Mouse (Mus musculus) midbrain, embryonic 16.5 days (tissue): ENCODE measurements around the gene Ndnf. TPM values are rescaled to one million over a fixed set of nuclear protein-coding genes. Genes with fewer than 3 reads are reported as not detected.

ENCODE experiments used
- ATAC-seq: fragments of 200-750 bp; cut with Nextera tagmentation; 2 replicates; pipeline ENCODE4 v1.8.0; 2017; ENCODE audit warnings: moderate TSS enrichment
- H3K27ac ChIP-seq: fragments of 300-500 bp; sonication (generic); 2 replicates; pipeline ENCODE4 v1.5.1; 2014; ENCODE audit warnings: mild to moderate bottlenecking, low read length, mixed read lengths
- H3K27me3 ChIP-seq: fragments of 300-500 bp; sonication (generic); 2 replicates; pipeline ENCODE4 v1.6.1; 2014; ENCODE audit warnings: low read depth, low read length, mixed read lengths; ENCODE audit not compliant: control insufficient read depth, insufficient read depth
- H3K36me3 ChIP-seq: fragments of 300-500 bp; sonication (generic); 2 replicates; pipeline ENCODE4 v1.6.1; 2014; ENCODE audit warnings: mild to moderate bottlenecking, low read length, moderate library complexity, mixed read lengths; ENCODE audit not compliant: control insufficient read depth, insufficient read depth
- H3K4me1 ChIP-seq: fragments of 300-500 bp; sonication (generic); 2 replicates; pipeline ENCODE4 v1.6.1; 2014; ENCODE audit warnings: mild to moderate bottlenecking, low read length, mixed read lengths; ENCODE audit not compliant: control insufficient read depth, insufficient read depth
- H3K4me2 ChIP-seq: fragments of 300-500 bp; sonication (generic); 2 replicates; pipeline ENCODE4 v1.6.1; 2014; ENCODE audit warnings: mild to moderate bottlenecking, low read length, mixed read lengths
- H3K4me3 ChIP-seq: fragments of 300-500 bp; sonication (generic); 2 replicates; pipeline ENCODE4 v1.5.1; 2014; ENCODE audit warnings: low read depth, mild to moderate bottlenecking, low read length, moderate library complexity, mixed read lengths
- H3K9ac ChIP-seq: fragments of 300-500 bp; sonication (generic); 2 replicates; pipeline ENCODE4 v1.6.1; 2014; ENCODE audit warnings: low read depth, low read length, mixed read lengths
- H3K9me3 ChIP-seq: fragments of 300-500 bp; sonication (generic); replicated peaks from 2 replicates; pipeline ENCODE4 v1.6.1; 2014; ENCODE audit warnings: mild to moderate bottlenecking, low read length, mixed read lengths; ENCODE audit not compliant: control insufficient read depth, poor library complexity, severe bottlenecking
- WGBS: fragments of 180-500 bp; shearing (Covaris S2); extraction: QIAGEN DNeasy Blood & Tissue Kit; methylation state at CpG from one replicate; pipeline ENCODE4 v1.1.7; 2014; 5-methylcytosine and 5-hydroxymethylcytosine counted together
- polyA plus RNA-seq: library from polyadenylated mRNA; unstranded; fragments of >200 nt; fragmentation: Nextera tagmentation; extraction: Ambion mirVana; gene quantifications from 2 replicates; pipeline ENCODE4 v1.2.1, GENCODE M21; 2015

Gene Ndnf
- 3.8 and 4.5 TPM in 2 replicates for polyA plus RNA-seq

GRCm38 (mm10) chr6:65671451-65671850, at the start of gene Ndnf:
TSS of gene Ndnf (plus strand) at chr6:65671590.
- Histone ChIP-seq H3K4me3 (peak within 1 kb of the TSS; percentile 67), H3K27me3 (no peaks in the 10 kb centered on the region; the same call in 1 of the 2 replicates), H3K27ac (peak within 1 kb of the TSS; percentile 50; the same call in 1 of the 2 replicates), H3K4me1 (peaks cover 14% of the 10 kb centered on the region; the same call in 1 of the 2 replicates), H3K9ac (peak within 1 kb of the TSS; percentile 64), H3K4me2 (peak within 1 kb of the TSS; percentile 97), H3K9me3 (no peaks in the 10 kb centered on the region), H3K36me3 (no peaks in the 10 kb centered on the region)
- ATAC-seq = peak; percentile 94
- under 1% methylated on average over 32 of the region's 45 CpGs for whole genome bisulfite sequencing

GRCm38 (mm10) chr6:65623016-65623715, 48.2 kb upstream of the Ndnf start:
- Histone ChIP-seq H3K9ac (no peak overlapping the region), H3K4me1 (no peaks in the 10 kb centered on the region), H3K4me3 (no peak overlapping the region), H3K27me3 (no peaks in the 10 kb centered on the region), H3K9me3 (no peaks in the 10 kb centered on the region), H3K27ac (no peak overlapping the region), H3K36me3 (no peaks in the 10 kb centered on the region), H3K4me2 (no peak overlapping the region)
- 68% methylated on average over 3 of the region's 3 CpGs for WGBS
- no peak for ATAC-seq

- Histone ChIP-seq H3K27me3 (no peaks in the 10 kb centered on the region), H3K9ac (no peak overlapping the region), H3K4me3 (no peak overlapping the region), H3K36me3 (no peaks in the 10 kb centered on the region), H3K4me1 (no peaks in the 10 kb centered on the region), H3K9me3 (no peaks in the 10 kb centered on the region), H3K4me2 (no peak overlapping the region), H3K27ac (no peak overlapping the region)
- 93% methylated on average over 2 of the region's 2 CpGs for WGBS
- ATAC-seq = no peak
Observed at GRCm38 (mm10) chr6:65630578-65630977, 40.8 kb upstream of the Ndnf start.

- no peak overlapping the region for H3K4me2 ChIP-seq
- H3K36me3 ChIP-seq = no peaks in the 10 kb centered on the region
- no peak overlapping the region for H3K9ac ChIP-seq
- H3K27me3 ChIP-seq = no peaks in the 10 kb centered on the region
- no peak for ATAC-seq
- H3K9me3 ChIP-seq = no peaks in the 10 kb centered on the region
- H3K4me1 ChIP-seq = no peaks in the 10 kb centered on the region
- no peak overlapping the region for H3K27ac ChIP-seq
- no peak overlapping the region for H3K4me3 ChIP-seq
- 90% methylated on average over 5 of the region's 5 CpGs for WGBS
Observed at GRCm38 (mm10) chr6:65632184-65632583, 39.2 kb upstream of the Ndnf start.

GRCm38 (mm10) chr6:65642431-65642830, 29.0 kb upstream of the Ndnf start:
- H3K4me2 ChIP-seq = no peak overlapping the region
- no peak overlapping the region for H3K4me3 ChIP-seq
- H3K27me3 ChIP-seq = no peaks in the 10 kb centered on the region
- H3K9ac ChIP-seq = no peak overlapping the region
- ATAC-seq = no peak
- no peaks in the 10 kb centered on the region for H3K4me1 ChIP-seq
- H3K27ac ChIP-seq = no peak overlapping the region
- H3K9me3 ChIP-seq = peaks cover 7% of the 10 kb centered on the region; the same call in 1 of the 2 replicates
- H3K36me3 ChIP-seq = no peaks in the 10 kb centered on the region

GRCm38 (mm10) chr6:65644110-65644509, 27.3 kb upstream of the Ndnf start:
- Histone ChIP-seq H3K36me3 (no peaks in the 10 kb centered on the region), H3K27me3 (no peaks in the 10 kb centered on the region), H3K27ac (no peak overlapping the region), H3K4me2 (no peak overlapping the region), H3K9ac (no peak overlapping the region), H3K9me3 (no peaks in the 10 kb centered on the region; the same call in 1 of the 2 replicates), H3K4me3 (no peak overlapping the region), H3K4me1 (no peaks in the 10 kb centered on the region)
- 29% methylated on average over 4 of the region's 4 CpGs for WGBS
- ATAC-seq = no peak

GRCm38 (mm10) chr6:65646408-65646807, 25.0 kb upstream of the Ndnf start:
- H3K36me3 ChIP-seq = no peaks in the 10 kb centered on the region
- H3K4me2 ChIP-seq = no peak overlapping the region
- H3K9me3 ChIP-seq = no peaks in the 10 kb centered on the region
- no peak overlapping the region for H3K4me3 ChIP-seq
- no peak for ATAC-seq
- no peak overlapping the region for H3K9ac ChIP-seq
- WGBS = 75% methylated on average over 3 of the region's 3 CpGs
- no peaks in the 10 kb centered on the region for H3K4me1 ChIP-seq
- no peaks in the 10 kb centered on the region for H3K27me3 ChIP-seq
- H3K27ac ChIP-seq = no peak overlapping the region

- no peak overlapping the region for H3K9ac ChIP-seq
- ATAC-seq = no peak
- no peaks in the 10 kb centered on the region for H3K27me3 ChIP-seq
- H3K36me3 ChIP-seq = no peaks in the 10 kb centered on the region
- H3K27ac ChIP-seq = no peak overlapping the region
- WGBS = 86% methylated on average over 6 of the region's 6 CpGs
- H3K9me3 ChIP-seq = no peaks in the 10 kb centered on the region
- H3K4me2 ChIP-seq = no peak overlapping the region
- H3K4me1 ChIP-seq = no peaks in the 10 kb centered on the region
- H3K4me3 ChIP-seq = no peak overlapping the region
Observed at GRCm38 (mm10) chr6:65647731-65648130, 23.7 kb upstream of the Ndnf start.

GRCm38 (mm10) chr6:65651376-65651775, 20.0 kb upstream of the Ndnf start:
- no peaks in the 10 kb centered on the region for H3K4me1 ChIP-seq
- H3K9ac ChIP-seq = no peak overlapping the region
- WGBS = 30% methylated on average over 4 of the region's 4 CpGs
- H3K9me3 ChIP-seq = no peaks in the 10 kb centered on the region
- no peak overlapping the region for H3K4me2 ChIP-seq
- ATAC-seq = no peak
- no peak overlapping the region for H3K27ac ChIP-seq
- H3K4me3 ChIP-seq = no peak overlapping the region
- H3K27me3 ChIP-seq = no peaks in the 10 kb centered on the region
- H3K36me3 ChIP-seq = no peaks in the 10 kb centered on the region
